Mouse (Mus musculus): ENCODE results near the gene Tnfaip8l1.

GRCm38 (mm10) chr17:56211090-56211489 lies 48.8 kb downstream of the Tnfaip8l1 start:
- TF ChIP-seq CTCF (IDR thresholded peaks at IDR 0.05; ENCODE audit: borderline replicate concordance, insufficient read depth, low read length) (no peak), POLR2A (IDR thresholded peaks at IDR 0.05; ENCODE audit: low read depth, low read length) (no peak)

Data from embryonic fibroblast, embryonic 13.5 days (primary cell).